Mouse (Mus musculus) layer of hippocampus, postnatal 36 days (tissue): ENCODE measurements around the gene Olfr543. TPM values are rescaled to one million over a fixed set of nuclear protein-coding genes. Genes with fewer than 3 reads are reported as not detected.

Experiments used
- DNase-seq, 2 experiments: peaks; one replicate each; pipeline ENCODE4 v3.0.0; 2022
- total RNA-seq, 2 experiments: library from RNA; stranded (reverse); gene quantifications; 2 replicates each; pipeline ENCODE4 v1.2.3; 2021

Gene Olfr543
- total RNA-seq, 2 experiments from 2014 or later = not detected

- no peak for DNase-seq
These were observed 8.8 kb downstream of the Olfr543 start for GRCm38 (mm10) chr7:102472675-102473074.

- no peak for DNase-seq
These were observed 13.9 kb downstream of the Olfr543 start for GRCm38 (mm10) chr7:102467566-102467965.

DNA sequence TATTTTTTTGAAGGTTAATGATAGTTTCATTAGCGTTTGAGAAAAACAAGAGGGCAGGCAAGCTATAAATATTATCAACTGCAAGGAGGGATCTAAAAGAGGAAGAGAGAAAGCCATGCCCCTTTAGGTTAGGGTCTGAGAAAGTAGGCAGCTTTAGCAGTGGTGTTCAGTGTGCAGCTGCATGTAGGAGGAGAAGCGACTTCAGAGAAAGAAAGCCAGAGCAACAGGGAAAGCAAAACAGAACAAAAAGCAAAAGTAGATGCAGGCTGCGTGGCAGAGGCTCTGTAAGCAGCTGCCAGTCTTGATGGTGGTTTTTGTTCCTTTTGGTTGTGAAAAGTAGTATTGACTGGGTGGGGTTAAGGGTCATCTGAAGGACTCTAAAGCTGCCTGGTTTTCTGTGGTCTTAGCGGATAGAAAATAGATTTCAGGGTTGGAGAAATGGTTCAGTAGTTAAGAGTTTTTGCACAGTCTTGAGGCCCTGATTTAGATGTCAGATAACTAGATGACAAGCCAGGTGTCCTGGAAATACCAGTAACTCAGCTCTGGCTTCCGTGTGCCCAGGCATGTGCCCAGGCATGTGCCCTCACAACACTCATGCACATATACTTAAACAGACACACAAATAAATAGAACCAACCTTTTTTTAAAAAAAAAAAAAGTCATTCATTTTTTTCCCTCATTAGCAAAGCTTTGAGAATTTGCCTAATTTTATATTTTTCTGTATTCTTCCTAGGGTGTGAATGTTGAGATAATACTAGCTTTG is 22.7 kb downstream of the Olfr543 start:
- no peak for DNase-seq

GRCm38 (mm10) chr7:102446438-102446837 is 35.0 kb downstream of the Olfr543 start:
- no peak for DNase-seq

DNA sequence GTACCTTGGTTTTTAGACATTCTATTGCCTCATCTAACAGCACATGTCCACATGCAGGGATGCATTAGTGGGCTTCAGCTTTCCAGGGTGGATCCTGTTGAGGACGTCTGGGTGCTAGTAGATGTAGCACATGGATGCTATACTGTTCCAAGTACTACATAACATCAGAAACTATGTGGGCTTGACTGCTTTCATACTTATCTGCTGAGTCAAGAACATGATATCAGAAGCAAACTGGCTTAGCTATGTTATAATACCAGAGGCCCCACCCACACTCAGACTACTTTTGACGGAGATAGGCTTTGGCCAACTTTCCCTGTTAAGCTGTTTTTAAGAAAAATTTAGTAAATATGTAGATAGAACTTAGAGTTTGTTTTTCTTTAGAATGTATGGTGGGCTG is 37.2 kb downstream of the Olfr543 start:
- DNase-seq = no peak

DNA sequence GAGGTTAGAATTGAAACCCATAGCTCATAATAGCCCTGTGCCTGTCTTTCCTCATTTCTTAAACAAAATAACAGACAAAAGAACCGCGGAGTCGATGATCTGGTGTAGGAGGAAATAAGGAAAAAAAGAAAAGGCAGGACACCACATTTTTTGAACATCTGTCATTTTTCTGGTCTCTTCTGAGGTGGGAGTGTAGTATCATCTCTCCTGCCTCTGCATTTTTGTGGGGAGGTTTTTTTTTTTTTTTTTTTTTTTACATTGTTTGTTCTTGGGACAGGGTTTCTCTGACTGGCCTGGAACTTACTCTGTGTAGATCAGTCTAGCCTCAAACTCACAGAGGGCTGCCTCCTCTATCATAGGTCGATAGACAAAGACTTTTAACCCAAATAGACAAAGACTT is 39.0 kb downstream of the Olfr543 start:
- no peak for DNase-seq

DNA sequence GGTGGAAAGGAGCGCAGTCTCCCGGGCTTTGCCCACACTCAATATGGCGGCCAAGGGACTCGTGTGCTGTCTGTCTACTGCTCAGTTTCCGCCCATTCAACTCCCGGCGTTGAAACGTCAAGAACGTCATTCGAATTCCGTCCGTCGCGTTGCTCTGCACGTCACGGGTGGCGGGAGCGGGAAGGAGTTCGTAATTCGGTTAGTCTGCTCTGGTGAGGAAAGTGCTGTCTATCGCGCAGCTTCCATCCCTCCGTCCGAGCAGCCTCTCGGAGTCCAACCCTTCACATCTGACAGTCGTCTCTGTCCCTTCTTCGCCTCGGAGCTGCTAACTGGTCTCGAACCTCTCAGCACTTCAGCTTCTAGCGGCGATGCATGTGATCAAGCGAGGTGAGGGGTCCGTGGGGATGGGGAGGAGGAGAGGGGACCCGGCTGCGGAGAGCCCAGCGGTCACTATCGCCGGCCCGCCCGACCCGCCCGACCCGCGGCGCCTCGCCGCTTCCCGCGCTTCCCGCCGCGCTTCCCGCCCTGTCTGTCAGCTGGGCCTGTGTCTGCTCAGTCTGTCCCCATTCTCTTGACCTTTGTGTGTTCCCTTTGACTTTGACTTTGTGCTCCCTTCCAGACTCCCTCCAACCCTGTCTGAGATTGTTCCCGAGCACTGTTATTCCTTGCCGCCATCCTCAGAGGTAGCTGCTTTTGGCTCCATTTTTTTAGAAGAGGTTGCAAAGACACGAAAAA is 39.7 kb downstream of the Olfr543 start, which contains the start of gene Rrm1:
Gene Rrm1, plus strand, starts transcription at position 39 of the 735 bp plus-strand sequence.
- DNase-seq = peak; percentile 96 to 98

- no peak for DNase-seq
These were observed 40.4 kb downstream of the Olfr543 start for GRCm38 (mm10) chr7:102440822-102441656.

GRCm38 (mm10) chr7:102434344-102434743 is 47.1 kb downstream of the Olfr543 start:
- DNase-seq = no peak

Other genes with a start within 250 kb of the Olfr543 start
- 10 to 100 TPM; 23.9 to 29.4 TPM for gene Rhog, start 225.6 kb downstream of the Olfr543 start, total RNA-seq
- gene Stim1, start 213.9 kb downstream of the Olfr543 start, total RNA-seq = 10 to 100 TPM; 66.1 to 67.8 TPM
- 10 to 100 TPM in 1 of 2 experiments, 1 to 10 TPM in 1; 9.8 to 11.4 TPM for gene Rrm1, start 40.0 kb downstream of the Olfr543 start, total RNA-seq
- gene Olfr544, start 6.6 kb upstream of the Olfr543 start, total RNA-seq = not detected
- gene Olfr545, start 17.9 kb upstream of the Olfr543 start, total RNA-seq = not detected
- gene Olfr547, start 53.1 kb upstream of the Olfr543 start, total RNA-seq = not detected
- gene Olfr548-ps1, start 59.2 kb upstream of the Olfr543 start, total RNA-seq = not detected
- not detected for gene Olfr549, start 68.2 kb upstream of the Olfr543 start, total RNA-seq
- gene Trim21, start 83.8 kb upstream of the Olfr543 start, total RNA-seq = 1 to 10 TPM; 2.7 to 3.1 TPM
- 1 to 10 TPM; 2.1 to 3.0 TPM for gene Olfr550, start 89.8 kb upstream of the Olfr543 start, total RNA-seq
- gene Olfr551, start 110.2 kb upstream of the Olfr543 start, total RNA-seq = not detected
- under 1 TPM in 1 of 2 experiments, not detected in 1; 0.15 TPM for gene Olfr552, start 116.1 kb upstream of the Olfr543 start, total RNA-seq
- gene Olfr553, start 136.5 kb upstream of the Olfr543 start, total RNA-seq = not detected
- gene Olfr554, start 156.8 kb upstream of the Olfr543 start, total RNA-seq = not detected
- not detected for gene Olfr555, start 177.1 kb upstream of the Olfr543 start, total RNA-seq
- gene Olfr556, start 183.2 kb upstream of the Olfr543 start, total RNA-seq = under 1 TPM in 1 of 2 experiments, not detected in 1; 0.25 TPM
- 1 to 10 TPM; 7.1 to 8.4 TPM for gene Trim68, start 205.6 kb upstream of the Olfr543 start, total RNA-seq
- under 1 TPM in 1 of 2 experiments, not detected in 1; 0.56 TPM for gene Olfr557, start 214.2 kb upstream of the Olfr543 start, total RNA-seq
- gene Olfr558, start 220.5 kb upstream of the Olfr543 start, total RNA-seq = under 1 TPM; 0.47 to 0.51 TPM
- gene Olfr33, start 237.4 kb upstream of the Olfr543 start, total RNA-seq = not detected
- gene Olfr559, start 245.8 kb upstream of the Olfr543 start, total RNA-seq = not detected